Mouse (Mus musculus) erythroblast, embryonic 14.5 days (primary cell): ENCODE results near the gene Esam. TPM values are rescaled to one million over a fixed set of nuclear protein-coding genes. Genes with fewer than 3 reads are reported as not detected.
A peak's percentile ranks its signal among the peaks of the same experiment; 100 is the strongest.

Experiments
- H3K27me3 ChIP-seq: 2 replicates; pipeline ENCODE4 v1.6.1; 2012; ENCODE audit warnings: inconsistent platforms; ENCODE audit not compliant: control insufficient read depth
- H3K36me3 ChIP-seq: 2 replicates; pipeline ENCODE4 v1.6.1; 2012; ENCODE audit warnings: mild to moderate bottlenecking, inconsistent platforms; ENCODE audit not compliant: control insufficient read depth
- H3K4me1 ChIP-seq: 2 replicates; pipeline ENCODE4 v1.6.1; 2012; ENCODE audit warnings: inconsistent platforms; ENCODE audit not compliant: control insufficient read depth
- H3K4me3 ChIP-seq: replicated peaks from 2 replicates; pipeline ENCODE3; 2012; ENCODE audit warnings: moderate library complexity, mild to moderate bottlenecking, inconsistent platforms
- H3K9me3 ChIP-seq: 2 replicates; pipeline ENCODE4 v1.6.1; 2012; ENCODE audit warnings: low read length, inconsistent platforms, mixed read lengths; ENCODE audit not compliant: control insufficient read depth
- GATA1 ChIP-seq: IDR thresholded peaks from 2 replicates; pipeline ENCODE4 v1.6.1; 2012; ENCODE audit warnings: low read length, inconsistent platforms, mixed read lengths
- TAL1 ChIP-seq: IDR thresholded peaks from 3 replicates; pipeline ENCODE4 v1.6.1; 2012; ENCODE audit warnings: low read length, inconsistent platforms, mixed read lengths
- polyA plus RNA-seq: library from polyadenylated mRNA; stranded (reverse); fragments of >175 nt; gene quantifications from 2 replicates; pipeline ENCODE4 v1.2.3, GENCODE M21; 2012

Esam gene
- polyA plus RNA-seq, 1 experiment = not detected

- no peaks in the 10 kb centered on the region for H3K9me3 ChIP-seq
- no peaks in the 10 kb centered on the region for H3K36me3 ChIP-seq
- TF ChIP-seq GATA1 (no peak), TAL1 (no peak)
- peak overlapping the region; percentile 29 for H3K4me3 ChIP-seq
- no peaks in the 10 kb centered on the region for H3K27me3 ChIP-seq
- H3K4me1 ChIP-seq = peaks cover 75% of the 10 kb centered on the region
Measured at GRCm38 (mm10) chr9:37567892-37568604, 40.2 kb downstream of the Esam start.

GRCm38 (mm10) chr9:37568605-37569214 lies 40.8 kb downstream of the Esam start:
- Histone ChIP-seq H3K4me1 (peaks cover 70% of the 10 kb centered on the region), H3K4me3 (no peak overlapping the region), H3K27me3 (no peaks in the 10 kb centered on the region), H3K36me3 (no peaks in the 10 kb centered on the region), H3K9me3 (no peaks in the 10 kb centered on the region)
- TF ChIP-seq GATA1 (no peak), TAL1 (no peak)

GRCm38 (mm10) chr9:37569231-37569835 lies 41.5 kb downstream of the Esam start:
- H3K4me1 ChIP-seq = peaks cover 63% of the 10 kb centered on the region
- no peak for TF ChIP-seq GATA1
- no peak for TF ChIP-seq TAL1
- no peaks in the 10 kb centered on the region for H3K9me3 ChIP-seq
- H3K4me3 ChIP-seq = no peak overlapping the region
- H3K27me3 ChIP-seq = no peaks in the 10 kb centered on the region
- no peaks in the 10 kb centered on the region for H3K36me3 ChIP-seq

GRCm38 (mm10) chr9:37572204-37572876 lies 44.5 kb downstream of the Esam start:
- H3K4me3 ChIP-seq = no peak overlapping the region
- no peaks in the 10 kb centered on the region; the same call in 1 of the 2 replicates for H3K27me3 ChIP-seq
- H3K36me3 ChIP-seq = no peaks in the 10 kb centered on the region
- TF ChIP-seq TAL1 = no peak
- TF ChIP-seq GATA1 = no peak
- H3K9me3 ChIP-seq = no peaks in the 10 kb centered on the region
- H3K4me1 ChIP-seq = peaks cover 48% of the 10 kb centered on the region

GRCm38 (mm10) chr9:37576436-37576930 lies 48.6 kb downstream of the Esam start:
- Histone ChIP-seq H3K4me3 (no peak overlapping the region), H3K4me1 (peaks cover 16% of the 10 kb centered on the region), H3K9me3 (no peaks in the 10 kb centered on the region), H3K27me3 (no peaks in the 10 kb centered on the region; the same call in 1 of the 2 replicates), H3K36me3 (no peaks in the 10 kb centered on the region)
- TF ChIP-seq GATA1 (no peak), TAL1 (no peak)

GRCm38 (mm10) chr9:37583594-37583993 lies 55.7 kb downstream of the Esam start:
- Histone ChIP-seq H3K4me3 (no peak overlapping the region), H3K9me3 (no peaks in the 10 kb centered on the region), H3K36me3 (no peaks in the 10 kb centered on the region), H3K4me1 (no peaks in the 10 kb centered on the region; the same call in 1 of the 2 replicates), H3K27me3 (no peaks in the 10 kb centered on the region)
- TF ChIP-seq GATA1 = no peak
- no peak for TF ChIP-seq TAL1

GRCm38 (mm10) chr9:37586718-37587117 lies 58.8 kb downstream of the Esam start:
- Histone ChIP-seq H3K9me3 (no peaks in the 10 kb centered on the region; the same call in 1 of the 2 replicates), H3K27me3 (no peaks in the 10 kb centered on the region), H3K4me1 (peaks cover 2% of the 10 kb centered on the region), H3K4me3 (no peak overlapping the region), H3K36me3 (no peaks in the 10 kb centered on the region)
- TF ChIP-seq GATA1 (no peak), TAL1 (no peak)

Other genes starting within 250 kb of the Esam start
- gene Ccdc15, start 179.6 kb upstream of the Esam start, polyA plus RNA-seq = 0.13 and 0.28 TPM in 2 replicates
- not detected in 2 replicates for gene Hepacam, start 160.7 kb upstream of the Esam start, polyA plus RNA-seq
- 0.02 and 0.23 TPM in 2 replicates for gene Robo4, start 126.2 kb upstream of the Esam start, polyA plus RNA-seq
- gene Robo3, start 94.8 kb upstream of the Esam start, polyA plus RNA-seq = 0.05 and 0.08 TPM in 2 replicates
- gene Msantd2, start 38.8 kb upstream of the Esam start, polyA plus RNA-seq = 0.21 and 0.63 TPM in 2 replicates
- gene Vsig2, start 11.2 kb downstream of the Esam start, polyA plus RNA-seq = not detected in 2 replicates
- gene Nrgn, start 24.8 kb downstream of the Esam start, polyA plus RNA-seq = 2.9 and 4.5 TPM in 2 replicates
- 0.05 TPM in 1 of 2 replicates, not detected in the other for gene Siae, start 27.6 kb downstream of the Esam start, polyA plus RNA-seq
- gene Spa17, start 85.6 kb downstream of the Esam start, polyA plus RNA-seq = 0.21 TPM in 1 of 2 replicates, not detected in the other
- 3.2 and 3.4 TPM in 2 replicates for gene Tbrg1, start 129.2 kb downstream of the Esam start, polyA plus RNA-seq
- gene Panx3, start 141.2 kb downstream of the Esam start, polyA plus RNA-seq = not detected in 2 replicates
- not detected in 2 replicates for gene Olfr160, start 188.2 kb downstream of the Esam start, polyA plus RNA-seq
- 0.04 TPM in 1 of 2 replicates, not detected in the other for gene Olfr874, start 217.0 kb downstream of the Esam start, polyA plus RNA-seq
- not detected in 2 replicates for gene Olfr875, start 243.8 kb downstream of the Esam start, polyA plus RNA-seq